Mouse (Mus musculus): ENCODE measurements around the gene Stt3a.

Stt3a gene

DNA sequence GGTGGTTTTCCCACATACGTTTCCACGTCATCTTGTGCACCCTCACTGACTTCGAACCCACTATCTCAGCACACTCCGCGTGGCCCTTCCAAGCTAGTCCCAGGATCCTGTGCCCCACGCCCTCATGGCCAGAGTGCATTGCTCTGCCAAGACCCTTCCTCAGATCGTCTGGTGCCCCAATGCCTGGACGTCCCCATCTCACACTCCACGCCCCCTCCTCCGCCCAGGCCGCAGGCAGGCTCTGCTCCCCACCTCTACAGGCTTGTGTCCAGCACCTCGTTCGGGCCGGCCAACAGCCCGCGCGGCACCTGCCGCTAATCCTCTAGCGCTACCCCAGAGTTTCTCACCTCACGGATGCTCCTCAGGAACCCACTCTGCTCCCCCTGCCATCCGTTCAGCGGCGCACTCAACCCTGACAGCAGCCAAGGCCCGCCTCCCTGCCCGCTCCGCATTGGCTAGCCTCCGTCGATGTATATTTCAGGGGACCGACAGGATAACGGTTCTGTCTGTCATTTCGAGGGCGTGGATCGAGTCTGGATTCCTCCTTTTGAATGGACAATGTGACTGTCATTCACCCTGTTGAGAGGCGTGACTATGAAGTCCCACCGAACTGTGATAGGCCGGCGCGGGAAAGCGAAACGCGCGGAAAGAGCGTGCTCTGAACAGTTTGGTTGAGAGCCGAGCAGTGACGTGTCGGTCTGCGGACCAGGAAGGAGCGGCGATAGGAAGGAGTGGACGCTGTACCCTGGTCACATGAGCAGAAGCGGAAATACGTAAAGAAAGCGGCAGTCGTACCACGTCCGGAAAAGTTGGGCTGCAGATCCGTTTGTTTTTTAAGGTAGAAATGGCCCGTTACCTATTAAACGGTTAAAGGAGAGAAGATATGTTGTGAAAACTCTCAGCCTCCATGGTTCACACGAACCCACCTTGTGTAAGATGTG lies at the start of gene Stt3a:
Stt3a (minus strand) TSS at position 477 of the 941 bp plus-strand sequence.
- DNase-seq (ENCODE audit: low spot score): peak; percentile 93

DNA sequence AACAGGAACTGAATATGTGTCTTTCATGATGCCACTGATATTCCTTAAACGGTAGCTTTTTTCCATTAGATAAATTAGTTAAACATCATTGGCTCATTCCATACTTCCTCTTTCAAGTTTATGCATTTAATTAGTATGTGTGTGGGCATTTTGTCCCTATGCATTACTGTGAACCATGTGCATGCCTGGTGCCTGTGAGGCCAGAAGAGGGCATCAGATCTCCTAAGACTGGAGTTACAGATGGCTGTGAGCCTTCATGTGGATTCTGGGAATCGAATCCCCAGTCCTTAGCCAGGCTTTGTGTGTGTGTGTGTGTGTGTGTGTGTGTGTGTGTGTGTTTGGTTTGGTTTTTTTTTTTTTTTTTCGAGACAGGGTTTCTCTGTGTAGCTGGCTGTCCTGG lies 47.0 kb upstream of the Stt3a start:
- no peak for DNase-seq (ENCODE audit: low spot score)

DNA sequence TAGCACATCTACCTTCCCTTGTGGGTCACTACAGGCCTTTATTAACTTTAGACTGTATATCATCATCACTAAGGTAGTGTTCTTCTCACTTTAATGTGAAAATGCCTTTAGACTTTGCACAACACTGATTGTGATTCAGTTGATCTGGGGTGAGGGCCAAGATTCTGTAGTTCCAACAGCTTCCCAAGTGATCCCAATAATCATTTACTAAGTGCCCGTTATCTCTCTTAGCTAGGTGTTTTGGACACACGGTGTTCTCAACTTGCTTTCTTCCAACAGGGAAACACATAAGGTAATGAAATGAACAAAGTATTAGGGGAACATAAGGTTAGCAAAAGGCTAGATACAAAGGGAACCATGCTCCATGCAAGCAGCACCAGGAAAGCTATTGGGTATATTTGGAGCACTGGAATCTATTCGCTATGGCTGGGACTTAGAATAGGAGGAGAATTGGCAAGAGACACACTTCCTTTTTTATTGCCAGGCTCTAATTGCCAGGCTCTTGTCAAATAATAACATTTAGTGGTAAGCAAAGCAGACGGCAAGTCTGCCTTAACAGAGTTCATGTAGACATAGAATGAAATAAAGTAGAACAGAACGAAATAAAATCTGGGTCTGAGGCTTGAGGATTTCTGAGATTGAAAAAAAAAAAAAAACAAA lies 40.8 kb upstream of the Stt3a start:
- DNase-seq (ENCODE audit: low spot score): no peak

GRCm38 (mm10) chr9:36805256-36805975 lies 37.9 kb upstream of the Stt3a start:
- DNase-seq (ENCODE audit: low spot score): no peak

DNA sequence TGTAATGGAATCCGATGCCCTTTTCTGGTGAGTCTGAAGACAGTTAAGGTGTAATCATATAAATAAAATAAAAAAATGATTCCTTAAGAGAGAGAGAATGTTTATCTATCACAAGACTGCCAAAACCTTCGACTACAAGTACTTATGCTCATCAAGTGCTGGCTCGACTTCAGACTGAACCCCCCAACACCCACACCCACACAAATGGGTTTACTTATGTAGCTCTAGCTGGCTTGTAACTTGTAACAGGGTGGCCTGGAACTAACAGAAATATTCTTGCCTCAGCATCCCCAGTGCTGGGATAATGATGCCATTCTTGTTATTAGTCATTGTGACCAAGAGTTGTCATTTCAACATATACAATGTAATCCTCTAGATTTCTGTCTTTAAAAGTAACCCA lies 36.4 kb upstream of the Stt3a start:
- DNase-seq (ENCODE audit: low spot score): no peak

- DNase-seq (ENCODE audit: low spot score): no peak
Observed at GRCm38 (mm10) chr9:36803386-36803785, 35.9 kb upstream of the Stt3a start.

- DNase-seq (ENCODE audit: low spot score): no peak
Observed at GRCm38 (mm10) chr9:36802951-36803350, 35.5 kb upstream of the Stt3a start.

DNA sequence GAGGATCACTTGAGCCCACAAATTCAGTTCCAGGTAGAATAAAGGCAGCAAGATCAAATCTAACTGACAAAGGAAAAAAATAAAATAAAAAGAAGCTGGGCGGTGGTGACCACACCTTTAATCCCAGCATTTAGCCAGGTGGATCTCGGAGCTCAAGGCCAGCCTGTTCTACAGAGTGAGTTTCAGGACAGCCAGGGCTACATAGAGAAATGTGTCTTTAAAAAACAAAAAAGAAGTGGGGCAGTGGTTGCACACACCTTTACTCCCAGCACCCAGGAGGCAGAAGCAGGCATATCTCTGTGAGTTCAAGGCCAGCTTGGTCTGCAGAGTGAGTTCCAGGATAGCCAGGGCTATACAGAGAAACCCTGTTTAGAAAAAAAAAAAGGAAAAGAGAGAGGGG lies 34.5 kb upstream of the Stt3a start:
- DNase-seq (ENCODE audit: low spot score): no peak

- DNase-seq (ENCODE audit: low spot score): peak; percentile 95
Observed at GRCm38 (mm10) chr9:36796781-36797555, 29.5 kb upstream of the Stt3a start, which contains the start of gene Ei24. Gene Ei24, minus strand, starts transcription at chr9:36797393.

GRCm38 (mm10) chr9:36796224-36796623 lies 28.7 kb upstream of the Stt3a start:
- no peak for DNase-seq (ENCODE audit: low spot score)

- DNase-seq (ENCODE audit: low spot score): peak; percentile 23
Observed at GRCm38 (mm10) chr9:36795556-36795955, 28.1 kb upstream of the Stt3a start.

GRCm38 (mm10) chr9:36794487-36794886 lies 27.0 kb upstream of the Stt3a start:
- no peak for DNase-seq (ENCODE audit: low spot score)

DNA sequence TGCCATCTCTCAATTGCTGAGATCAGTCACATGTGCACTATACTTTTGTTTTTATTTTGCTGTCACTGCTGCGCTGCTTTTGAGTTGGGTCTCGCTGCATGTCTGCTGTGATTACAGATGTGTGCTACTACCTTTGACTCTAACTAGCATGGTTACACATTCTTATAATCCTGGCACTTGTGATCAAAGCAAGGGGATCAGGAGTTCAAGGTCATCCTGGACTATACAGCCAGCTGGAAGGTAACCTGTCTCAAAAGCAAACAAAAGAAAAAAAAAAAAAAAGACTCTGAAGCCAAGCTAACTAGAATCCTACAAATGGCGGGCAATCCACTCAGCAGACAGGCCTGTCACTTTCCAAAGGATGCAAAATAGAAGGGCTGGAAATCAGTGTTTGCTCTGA lies 24.7 kb upstream of the Stt3a start:
- no peak for DNase-seq (ENCODE audit: low spot score)

- DNase-seq (ENCODE audit: low spot score): no peak
Observed at GRCm38 (mm10) chr9:36783921-36784320, 16.4 kb upstream of the Stt3a start.

DNA sequence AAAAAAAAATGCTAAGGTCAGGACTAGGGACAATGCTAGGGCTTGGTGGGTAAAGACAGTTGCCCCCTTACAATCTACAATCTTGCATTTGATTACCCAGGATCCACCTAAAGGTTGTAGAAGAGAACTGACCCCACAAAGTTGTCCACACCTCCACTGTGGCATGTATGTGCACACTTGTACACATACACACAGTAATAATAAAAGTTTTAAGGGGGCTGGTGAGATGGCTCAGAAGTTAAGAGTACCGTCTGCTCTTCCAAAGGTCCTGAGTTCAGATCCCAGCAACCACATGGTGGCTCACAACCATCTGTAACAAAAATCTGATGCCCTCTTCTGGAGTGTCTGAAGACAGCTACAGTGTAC lies 1.6 kb upstream of the Stt3a start:
- no peak for DNase-seq (ENCODE audit: low spot score)

GRCm38 (mm10) chr9:36768156-36769047 lies 923 bp upstream of the Stt3a start:
- peak; percentile 38 for DNase-seq (ENCODE audit: low spot score)

- DNase-seq (ENCODE audit: low spot score): no peak
Observed at GRCm38 (mm10) chr9:36764378-36764777, 3.1 kb downstream of the Stt3a start.

DNA sequence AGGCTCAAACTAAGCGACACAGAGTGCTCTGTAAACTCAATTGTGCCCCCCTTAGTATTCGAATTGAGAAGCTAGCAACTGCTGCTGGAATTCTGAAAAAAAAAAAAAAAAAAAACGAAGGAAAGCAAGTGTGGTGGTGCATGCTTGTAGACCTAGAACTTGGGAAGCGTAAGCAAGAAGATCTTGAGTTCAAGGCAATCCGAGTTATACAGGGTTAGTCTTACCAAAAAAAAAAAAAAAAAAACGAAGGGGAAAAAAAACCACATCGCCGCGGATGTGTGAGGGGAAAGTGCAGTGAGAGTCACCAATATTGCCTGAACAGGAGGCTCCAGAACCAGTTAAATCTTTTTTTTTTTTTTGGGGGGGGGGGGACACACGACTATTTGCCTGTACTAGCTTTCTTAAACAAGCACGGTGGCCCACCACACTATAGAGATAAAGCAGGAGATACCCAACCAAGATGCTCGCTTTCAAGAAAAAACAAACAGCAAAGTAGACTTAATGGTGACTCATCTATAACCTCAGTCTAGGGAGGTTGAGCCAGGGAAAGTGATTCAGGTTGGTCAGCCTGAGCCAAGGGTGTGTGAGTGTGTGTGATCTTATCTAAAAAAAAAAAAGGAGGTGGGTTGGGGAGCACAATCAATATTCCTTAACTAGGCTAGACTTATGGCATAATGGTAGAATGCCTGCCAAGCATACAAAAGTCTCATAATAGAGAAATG lies 40.3 kb downstream of the Stt3a start, which contains the start of gene Chek1:
Chek1 (minus strand) TSS at position 32 of the 722 bp plus-strand sequence.
- DNase-seq (ENCODE audit: low spot score): no peak

- DNase-seq (ENCODE audit: low spot score): peak; percentile 92
Observed at GRCm38 (mm10) chr9:36726131-36727033, 41.1 kb downstream of the Stt3a start.

All from urinary bladder, postnatal 25 days (tissue).